Mouse (Mus musculus): ENCODE data around the gene Fam229b. TPM values are rescaled to one million over a fixed set of nuclear protein-coding genes. Genes with fewer than 3 reads are reported as not detected.

Gene Fam229b
- 17.0 and 17.6 TPM in 2 replicates for polyA plus RNA-seq (2012; rRNA removed)

DNA sequence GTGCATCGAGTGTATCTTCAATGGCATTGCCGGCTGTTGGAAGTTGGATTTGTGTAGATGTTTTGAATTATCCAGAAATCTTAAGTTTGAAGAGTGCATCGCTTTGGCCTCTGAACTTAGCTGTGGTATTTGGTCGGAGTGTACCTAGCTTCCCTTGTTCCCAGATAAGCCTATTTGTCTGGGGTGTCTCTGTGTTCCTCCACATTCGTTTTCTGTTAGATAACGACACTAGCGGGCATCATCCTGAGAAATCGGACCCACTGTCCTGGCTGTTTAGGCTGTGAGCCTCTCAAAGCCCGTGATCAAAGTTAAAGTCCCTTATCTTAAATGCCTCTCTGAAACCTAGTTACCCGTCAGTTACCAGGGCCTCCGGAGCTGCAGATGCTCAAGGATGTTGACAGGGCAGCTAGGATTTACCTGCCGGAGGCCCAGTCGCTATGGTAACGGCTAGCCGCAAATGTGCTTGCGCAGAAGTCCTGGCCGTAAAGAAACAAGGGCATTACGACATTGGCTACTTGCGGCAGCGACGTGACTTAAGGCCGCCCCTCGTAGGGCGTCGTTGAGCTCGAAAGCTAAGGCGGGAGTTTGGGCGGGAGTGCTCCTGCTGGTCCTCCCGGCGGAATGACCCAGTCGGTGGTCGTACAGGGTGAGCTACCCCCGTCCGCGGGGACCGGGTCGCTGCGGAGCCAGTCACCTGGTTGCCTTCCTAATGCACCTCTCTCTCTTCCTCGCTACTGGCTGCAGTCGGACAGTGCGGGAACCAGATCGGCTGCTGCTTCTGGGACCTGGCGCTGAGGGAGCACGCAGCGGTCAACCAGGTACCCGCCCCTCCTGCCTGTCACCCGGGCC lies at the start of gene Fam229b, which contains the start of gene Tube1:
TSS of gene Fam229b (minus strand) at position 453 of the 849 bp plus-strand sequence.
TSS of gene Tube1 (plus strand) at position 515 of the 849 bp plus-strand sequence.
- TF ChIP-seq POLR2A (IDR thresholded peaks at IDR 0.05; ENCODE audit: borderline replicate concordance, extremely low read depth, insufficient read depth, insufficient read length, poor library complexity, severe bottlenecking) (peak; percentile 27; the same call in 1 of the 2 replicates), CTCF (IDR thresholded peaks at IDR 0.05; ENCODE audit: borderline replicate concordance, extremely low read depth, insufficient read depth, insufficient read length) (no peak)
- peak; percentile 99 for DNase-seq (ENCODE audit: low read depth)

DNA sequence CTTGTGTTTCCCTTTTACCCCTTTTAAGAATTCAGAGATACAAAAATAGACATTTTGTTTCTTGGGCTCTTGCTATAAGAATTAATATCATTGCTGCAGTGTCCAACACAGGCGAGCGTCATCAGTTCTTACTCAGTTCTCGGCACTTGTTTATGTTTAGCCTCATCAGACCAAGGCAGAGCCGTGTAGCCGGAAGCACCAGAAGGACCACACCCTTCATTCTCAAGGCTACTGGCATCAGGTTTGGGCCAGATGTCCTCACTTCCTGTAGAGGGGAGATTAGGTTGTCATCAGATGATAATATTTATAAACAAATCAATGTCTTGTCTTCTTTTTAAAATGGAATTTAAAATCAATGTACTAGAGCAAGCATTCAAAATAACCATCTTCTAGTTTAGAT lies 43.3 kb upstream of the Fam229b start:
- TF ChIP-seq POLR2A (IDR thresholded peaks at IDR 0.05; ENCODE audit: borderline replicate concordance, extremely low read depth, insufficient read depth, insufficient read length, poor library complexity, severe bottlenecking) (no peak), CTCF (IDR thresholded peaks at IDR 0.05; ENCODE audit: borderline replicate concordance, extremely low read depth, insufficient read depth, insufficient read length) (no peak)
- no peak for DNase-seq (ENCODE audit: low read depth)

DNA sequence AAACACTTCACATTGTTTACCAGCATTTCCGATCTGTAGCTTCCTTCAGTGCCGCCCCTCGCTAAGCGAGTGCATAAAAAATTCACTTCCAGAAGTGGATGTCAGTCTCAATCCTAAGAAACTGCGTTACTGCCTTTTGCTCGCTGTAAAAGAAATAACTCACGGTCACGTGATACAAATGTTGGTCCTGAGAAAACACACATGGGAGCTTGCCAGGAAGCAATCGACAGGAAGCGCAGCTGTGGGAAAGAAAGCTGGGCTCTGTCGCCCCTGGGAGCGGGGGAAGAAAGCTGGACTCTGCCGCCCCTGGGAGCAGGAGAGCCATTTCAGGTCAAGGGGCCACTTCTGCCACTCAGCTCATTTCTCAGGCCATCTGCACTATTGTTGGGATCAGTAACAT lies 39.4 kb upstream of the Fam229b start:
- no peak for TF ChIP-seq CTCF (IDR thresholded peaks at IDR 0.05; ENCODE audit: borderline replicate concordance, extremely low read depth, insufficient read depth, insufficient read length)
- no peak for TF ChIP-seq POLR2A (IDR thresholded peaks at IDR 0.05; ENCODE audit: borderline replicate concordance, extremely low read depth, insufficient read depth, insufficient read length, poor library complexity, severe bottlenecking)
- peak; percentile 83 for DNase-seq (ENCODE audit: low read depth)

DNA sequence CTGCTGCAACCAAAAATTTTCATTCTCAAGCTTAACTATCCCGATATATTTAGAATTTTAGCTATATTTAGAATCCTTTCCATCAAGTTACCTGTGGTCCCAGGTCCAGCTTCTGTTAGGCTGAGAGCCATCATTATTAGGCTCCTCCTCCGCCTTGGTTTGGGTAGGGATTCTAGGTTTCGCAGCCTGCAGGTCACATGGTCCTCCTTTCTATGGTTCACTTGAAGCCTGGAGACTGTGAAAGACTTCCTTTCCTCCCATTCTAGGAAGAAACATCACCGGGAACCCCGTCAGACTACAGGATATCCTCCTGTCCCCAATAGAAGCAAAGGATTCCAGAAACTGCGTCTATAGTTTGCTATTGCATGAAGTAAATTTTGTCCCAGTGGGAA lies 38.8 kb upstream of the Fam229b start:
- no peak for DNase-seq (ENCODE audit: low read depth)
- TF ChIP-seq CTCF (IDR thresholded peaks at IDR 0.05; ENCODE audit: borderline replicate concordance, extremely low read depth, insufficient read depth, insufficient read length) (no peak), POLR2A (IDR thresholded peaks at IDR 0.05; ENCODE audit: borderline replicate concordance, extremely low read depth, insufficient read depth, insufficient read length, poor library complexity, severe bottlenecking) (no peak)

DNA sequence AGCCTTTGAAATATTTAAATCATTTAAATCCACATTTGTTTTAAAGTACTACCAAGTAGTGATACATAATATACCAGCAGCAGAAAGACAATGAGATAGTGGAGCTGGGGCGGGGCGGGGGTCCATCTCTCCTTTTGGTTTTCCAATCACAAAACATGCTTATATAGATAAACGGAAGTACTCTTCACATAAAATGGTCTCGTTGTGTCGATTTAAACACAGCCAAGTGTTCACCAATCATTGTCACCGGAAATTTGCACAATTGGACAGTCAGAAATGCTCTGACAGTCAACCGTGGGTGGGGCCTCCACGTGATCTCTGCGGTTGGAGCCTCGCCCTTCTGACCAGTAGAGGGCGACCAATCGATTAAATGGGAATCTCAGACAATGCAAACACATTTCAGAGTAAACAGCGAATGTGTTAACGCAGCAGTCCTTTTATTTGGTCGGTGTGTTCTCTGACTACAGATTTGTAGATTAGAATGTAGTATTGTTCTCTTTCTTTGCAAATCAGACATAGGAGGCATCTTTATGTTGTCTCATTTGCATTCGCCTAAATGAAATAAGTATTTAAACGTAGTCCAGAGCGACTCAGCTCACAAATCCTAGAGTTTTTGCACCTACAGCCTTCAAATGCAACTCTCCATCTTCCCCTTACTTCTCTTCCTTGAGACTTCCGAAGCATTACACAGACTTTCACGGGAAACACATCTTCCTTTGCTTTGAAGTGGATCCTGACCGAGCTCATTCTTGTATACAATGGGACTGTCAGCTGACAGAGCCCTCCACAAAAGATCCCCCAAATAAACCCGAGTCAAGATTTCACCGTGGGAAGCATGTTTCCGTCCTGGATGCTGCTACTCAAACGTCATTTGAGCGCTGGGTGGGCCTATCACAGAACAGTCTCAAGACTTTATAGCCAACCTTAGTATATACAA lies 38.2 kb upstream of the Fam229b start:
- peak; percentile 98 for DNase-seq (ENCODE audit: low read depth)
- TF ChIP-seq POLR2A (IDR thresholded peaks at IDR 0.05; ENCODE audit: borderline replicate concordance, extremely low read depth, insufficient read depth, insufficient read length, poor library complexity, severe bottlenecking) (no peak), CTCF (IDR thresholded peaks at IDR 0.05; ENCODE audit: borderline replicate concordance, extremely low read depth, insufficient read depth, insufficient read length) (peak; percentile 83)

DNA sequence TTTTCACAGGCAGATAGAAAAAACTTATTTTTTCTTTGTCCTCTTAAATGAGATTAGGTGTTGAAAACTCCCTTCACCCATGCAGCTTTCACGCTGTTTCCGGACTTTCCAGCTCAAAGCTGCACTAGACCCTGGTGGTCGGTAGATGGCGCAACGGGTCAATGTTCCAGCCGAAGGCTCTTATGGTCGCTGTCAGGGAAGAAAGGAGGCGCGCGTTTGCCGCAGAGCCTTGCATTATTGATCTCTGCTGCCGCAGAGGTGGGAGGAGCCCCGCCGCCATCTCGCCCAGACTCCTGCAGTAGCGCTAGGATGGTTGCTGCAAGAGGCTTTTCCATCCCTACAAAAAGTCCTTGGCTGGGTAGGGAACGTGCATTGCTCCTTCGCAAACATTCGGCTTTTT lies 37.4 kb upstream of the Fam229b start:
- TF ChIP-seq CTCF (IDR thresholded peaks at IDR 0.05; ENCODE audit: borderline replicate concordance, extremely low read depth, insufficient read depth, insufficient read length) = peak; percentile 94
- TF ChIP-seq POLR2A (IDR thresholded peaks at IDR 0.05; ENCODE audit: borderline replicate concordance, extremely low read depth, insufficient read depth, insufficient read length, poor library complexity, severe bottlenecking) = peak; percentile 57; the same call in 1 of the 2 replicates
- peak; percentile 98 for DNase-seq (ENCODE audit: low read depth)

DNA sequence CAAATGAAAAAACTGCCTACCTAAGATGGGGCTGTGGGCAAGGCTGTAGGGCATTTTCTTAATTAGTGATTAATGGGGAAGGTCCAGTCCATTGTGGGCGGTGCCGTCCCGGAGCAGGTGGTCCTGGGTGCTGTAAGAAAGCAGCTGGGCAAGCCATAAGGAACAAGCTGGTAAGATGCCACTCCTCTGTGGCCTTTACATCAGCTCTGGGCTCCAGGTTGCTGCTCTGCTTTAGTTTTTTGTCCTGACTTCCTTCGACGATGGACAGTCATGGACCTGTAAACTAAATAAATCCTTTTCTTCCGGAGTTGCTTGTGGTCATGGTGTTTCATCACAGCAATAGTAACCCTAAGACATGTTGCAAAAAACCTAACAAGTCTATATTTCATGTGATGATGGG lies 37.0 kb upstream of the Fam229b start:
- TF ChIP-seq CTCF (IDR thresholded peaks at IDR 0.05; ENCODE audit: borderline replicate concordance, extremely low read depth, insufficient read depth, insufficient read length) = no peak
- no peak for TF ChIP-seq POLR2A (IDR thresholded peaks at IDR 0.05; ENCODE audit: borderline replicate concordance, extremely low read depth, insufficient read depth, insufficient read length, poor library complexity, severe bottlenecking)

DNA sequence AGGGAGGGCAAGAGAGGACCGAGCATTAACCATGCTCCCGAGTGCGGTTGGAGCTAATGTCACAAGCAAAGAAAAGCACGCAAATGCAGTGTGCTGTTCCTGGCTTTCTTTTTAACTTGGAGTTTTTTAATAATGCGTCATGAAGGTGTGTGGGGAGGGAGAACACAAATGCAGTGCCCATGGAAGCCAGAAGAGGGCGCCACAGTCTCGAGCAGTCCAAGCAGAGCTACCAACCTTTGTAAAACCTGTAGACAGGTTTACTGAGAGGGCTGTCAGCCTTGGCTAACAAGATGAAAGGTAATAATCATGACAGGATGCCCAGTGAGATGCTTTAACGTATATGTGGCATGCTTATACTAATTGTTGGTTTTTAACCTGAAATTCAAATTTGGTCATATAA lies 36.5 kb upstream of the Fam229b start:
- DNase-seq (ENCODE audit: low read depth) = peak; percentile 88
- TF ChIP-seq POLR2A (IDR thresholded peaks at IDR 0.05; ENCODE audit: borderline replicate concordance, extremely low read depth, insufficient read depth, insufficient read length, poor library complexity, severe bottlenecking) (no peak), CTCF (IDR thresholded peaks at IDR 0.05; ENCODE audit: borderline replicate concordance, extremely low read depth, insufficient read depth, insufficient read length) (peak; percentile 94)

More for the DNA sequence above, 37.0 kb upstream of the Fam229b start:
- peak; percentile 41 for DNase-seq (ENCODE audit: low read depth)

DNA sequence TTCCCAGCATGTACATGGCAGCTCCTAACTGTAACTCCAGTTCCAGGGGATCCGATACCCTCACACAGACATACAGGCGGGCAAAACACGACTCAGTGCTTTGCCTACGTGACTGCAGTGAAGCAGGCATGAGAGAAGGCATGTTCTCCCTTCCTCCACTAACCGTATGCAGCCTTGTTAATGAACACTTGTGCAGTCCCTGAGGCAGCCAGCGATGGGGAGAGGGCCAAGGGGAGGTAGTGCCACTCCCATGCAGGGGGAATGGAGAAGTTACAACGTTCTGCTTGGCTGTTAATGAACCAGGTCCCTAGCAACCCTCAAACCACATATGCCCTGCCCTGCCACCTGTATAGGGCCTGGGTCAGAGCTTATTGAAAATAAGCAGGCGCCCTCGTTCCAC lies 35.9 kb upstream of the Fam229b start:
- TF ChIP-seq CTCF (IDR thresholded peaks at IDR 0.05; ENCODE audit: borderline replicate concordance, extremely low read depth, insufficient read depth, insufficient read length) (no peak), POLR2A (IDR thresholded peaks at IDR 0.05; ENCODE audit: borderline replicate concordance, extremely low read depth, insufficient read depth, insufficient read length, poor library complexity, severe bottlenecking) (no peak)
- peak; percentile 64 for DNase-seq (ENCODE audit: low read depth)

DNA sequence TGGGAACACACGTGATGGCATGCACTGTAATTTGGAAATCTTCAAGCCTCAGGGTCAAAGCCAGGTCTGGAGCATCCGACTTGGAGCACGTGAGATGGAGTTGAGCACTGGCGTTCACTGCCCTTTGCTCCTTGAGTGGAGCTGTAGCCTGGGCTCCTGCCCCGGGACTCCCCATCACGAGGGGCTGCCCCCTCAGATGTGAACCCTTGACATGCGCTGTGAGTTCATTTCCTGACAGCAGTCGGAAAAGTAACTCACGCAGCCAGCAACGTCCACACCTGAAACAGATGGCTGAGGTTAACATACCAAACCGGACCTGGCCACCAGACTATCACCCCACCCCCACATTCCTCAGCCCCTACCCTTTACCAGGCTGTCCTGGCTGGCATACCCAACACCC lies 33.9 kb upstream of the Fam229b start:
- TF ChIP-seq CTCF (IDR thresholded peaks at IDR 0.05; ENCODE audit: borderline replicate concordance, extremely low read depth, insufficient read depth, insufficient read length) (no peak), POLR2A (IDR thresholded peaks at IDR 0.05; ENCODE audit: borderline replicate concordance, extremely low read depth, insufficient read depth, insufficient read length, poor library complexity, severe bottlenecking) (no peak)
- DNase-seq (ENCODE audit: low read depth) = no peak

DNA sequence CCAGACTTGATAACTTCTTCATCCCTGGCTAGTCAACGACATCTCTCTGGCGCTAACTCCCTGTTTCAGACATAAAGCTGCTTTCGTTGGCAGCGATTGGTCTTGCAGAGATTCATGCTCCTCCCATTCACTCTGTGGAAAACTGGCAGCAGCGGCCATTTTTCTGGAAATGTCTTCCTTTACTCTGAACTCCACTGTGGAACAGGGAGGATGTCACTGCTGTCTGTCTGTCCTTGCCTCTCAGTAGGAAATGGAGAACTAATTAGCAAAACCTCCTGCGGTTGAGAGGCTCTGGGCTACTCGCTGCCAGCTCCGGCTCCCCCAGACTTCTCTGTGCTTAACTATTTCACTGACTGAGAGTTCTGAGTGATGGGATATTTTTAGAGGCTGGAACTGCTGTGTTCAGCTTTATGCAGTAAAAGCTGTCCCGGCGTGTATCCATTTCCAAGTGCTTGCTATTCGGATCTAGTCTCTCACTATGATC lies 32.0 kb upstream of the Fam229b start:
- DNase-seq (ENCODE audit: low read depth) = peak; percentile 90
- TF ChIP-seq POLR2A (IDR thresholded peaks at IDR 0.05; ENCODE audit: borderline replicate concordance, extremely low read depth, insufficient read depth, insufficient read length, poor library complexity, severe bottlenecking) (no peak), CTCF (IDR thresholded peaks at IDR 0.05; ENCODE audit: borderline replicate concordance, extremely low read depth, insufficient read depth, insufficient read length) (no peak)

Data from brain, embryonic 14.5 days (tissue).